Mouse (Mus musculus) lung, adult 2 months (tissue): ENCODE data around the gene Myom3.

Experiments used
- CTCF ChIP-seq: fragments of 200-500 bp; IDR thresholded peaks from 2 replicates; pipeline ENCODE4 v1.5.1; 2011; ENCODE audit warnings: mild to moderate bottlenecking, low read length, control low read depth; ENCODE audit not compliant: insufficient read depth
- POLR2A ChIP-seq: fragments of 200-500 bp; IDR thresholded peaks from 2 replicates; pipeline ENCODE4 v1.6.1; 2011; ENCODE audit warnings: low read depth, mild to moderate bottlenecking, control low read depth, low read length, borderline replicate concordance; ENCODE audit errors: extremely low read depth

DNA sequence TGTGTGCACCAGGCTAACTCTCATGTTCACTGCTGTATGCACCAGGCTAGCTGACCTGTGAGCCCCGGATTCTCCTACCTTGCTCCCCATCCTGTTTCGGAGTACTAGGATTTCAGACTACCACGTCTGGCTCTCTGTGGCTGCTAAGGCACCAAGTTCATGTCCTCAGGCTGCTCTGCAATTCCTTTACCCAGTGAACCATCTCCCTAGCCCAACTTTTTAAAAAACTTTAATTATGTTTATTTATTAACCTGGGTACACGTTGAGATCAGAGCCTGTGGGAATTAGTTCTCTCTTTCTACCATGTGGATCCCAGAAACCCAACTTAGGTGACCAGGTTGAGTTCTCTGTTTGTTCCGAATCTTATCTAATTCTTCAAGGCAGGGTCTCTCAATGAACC lies 27.1 kb downstream of the Myom3 start:
- TF ChIP-seq POLR2A (no peak), CTCF (no peak)
